Mouse (Mus musculus) midbrain, embryonic 14.5 days (tissue): ENCODE data around the gene Ywhaq. TPM values are rescaled to one million over a fixed set of nuclear protein-coding genes. Genes with fewer than 3 reads are reported as not detected.
"Not testable (repeated sequence)": the region's sequence is repeated elsewhere in the genome, so short reads cannot be mapped to it uniquely, and the experiment has no call there.

Experiments
- ATAC-seq: fragments of 200-750 bp; cut with Nextera tagmentation; 2 replicates; pipeline ENCODE4 v1.8.0; 2017; ENCODE audit warnings: moderate number of reproducible peaks, moderate library complexity; ENCODE audit not compliant: low FRiP score, low TSS enrichment
- DNase-seq: peaks from one replicate; pipeline ENCODE4 v3.0.0-alpha.2; 2015
- H3K27ac ChIP-seq: fragments of 300-500 bp; sonication (generic); replicated peaks from 2 replicates; pipeline ENCODE4 v1.5.1; 2014; ENCODE audit warnings: mild to moderate bottlenecking, low read depth, low read length, moderate library complexity
- H3K27me3 ChIP-seq: fragments of 300-500 bp; sonication (generic); 2 replicates; pipeline ENCODE4 v1.6.1; 2014; ENCODE audit warnings: low read length, control low read depth, mixed read lengths; ENCODE audit not compliant: control insufficient read depth, insufficient read depth
- H3K36me3 ChIP-seq: fragments of 300-500 bp; sonication (generic); 2 replicates; pipeline ENCODE4 v1.6.1; 2014; ENCODE audit warnings: low read length, control low read depth; ENCODE audit not compliant: control insufficient read depth, insufficient read depth
- H3K4me1 ChIP-seq: fragments of 300-500 bp; sonication (generic); 2 replicates; pipeline ENCODE4 v1.6.1; 2014; ENCODE audit warnings: mild to moderate bottlenecking, antibody characterized with exemption, low read length, control low read depth; ENCODE audit not compliant: control insufficient read depth, insufficient read depth
- H3K4me2 ChIP-seq: fragments of 300-500 bp; sonication (generic); 2 replicates; pipeline ENCODE4 v1.6.1; 2014; ENCODE audit warnings: mild to moderate bottlenecking, low read length, moderate library complexity
- H3K4me3 ChIP-seq: fragments of 300-500 bp; sonication (generic); replicated peaks from 2 replicates; pipeline ENCODE4 v1.5.1; 2014; ENCODE audit warnings: low read depth, low read length
- H3K9ac ChIP-seq: fragments of 300-500 bp; sonication (generic); replicated peaks from 2 replicates; pipeline ENCODE4 v1.6.1; 2014; ENCODE audit warnings: mild to moderate bottlenecking, low read length, moderate library complexity
- H3K9me3 ChIP-seq: fragments of 300-500 bp; sonication (generic); 2 replicates; pipeline ENCODE4 v1.6.1; 2016; ENCODE audit warnings: low read length, control low read depth, mixed read lengths; ENCODE audit not compliant: control insufficient read depth
- WGBS: fragments of 180-500 bp; shearing (Covaris S2); extraction: QIAGEN DNeasy Blood & Tissue Kit; methylation state at CpG from one replicate; pipeline ENCODE4 v1.1.7; 2014; 5-methylcytosine and 5-hydroxymethylcytosine counted together
- polyA plus RNA-seq: library from polyadenylated mRNA; unstranded; fragments of >200 nt; fragmentation: Nextera tagmentation; extraction: Ambion mirVana; gene quantifications from 2 replicates; pipeline ENCODE4 v1.2.1, GENCODE M21; 2014

Ywhaq gene
- polyA plus RNA-seq, 1 experiment from 2014 or later: 1,390 TPM

GRCm38 (mm10) chr12:21378765-21379346, 38.6 kb downstream of the Ywhaq start:
- not testable (repeated sequence) for DNase-seq, H3K9me3 ChIP-seq
- 86% methylated on average over 6 of the region's 6 CpGs for WGBS

GRCm38 (mm10) chr12:21375376-21376157, 41.9 kb downstream of the Ywhaq start:
- ATAC-seq: no peak

More at GRCm38 (mm10) chr12:21378765-21379346, 38.6 kb downstream of the Ywhaq start:
- H3K27me3 ChIP-seq, H3K27ac ChIP-seq, H3K4me2 ChIP-seq, H3K36me3 ChIP-seq, H3K4me3 ChIP-seq, H3K9ac ChIP-seq, H3K4me1 ChIP-seq, ATAC-seq: not testable (repeated sequence)

GRCm38 (mm10) chr12:21373820-21374475, 43.5 kb downstream of the Ywhaq start:
- peak overlapping the region; percentile 81 for H3K4me2 ChIP-seq
- no peaks in the 10 kb centered on the region for H3K9me3 ChIP-seq
- 5% methylated on average over 24 of the region's 24 CpGs for WGBS
- DNase-seq (no peak), ATAC-seq (no peak; the same call in 1 of the 2 replicates)
- no peaks in the 10 kb centered on the region for H3K36me3 ChIP-seq
- peak overlapping the region; percentile 72 for H3K9ac ChIP-seq
- peak overlapping the region; percentile 87 for H3K27ac ChIP-seq
- H3K27me3 ChIP-seq: no peaks in the 10 kb centered on the region
- H3K4me3 ChIP-seq: peak overlapping the region; percentile 56
- H3K4me1 ChIP-seq: peaks cover 7% of the 10 kb centered on the region; the same call in 1 of the 2 replicates

More at GRCm38 (mm10) chr12:21375376-21376157, 41.9 kb downstream of the Ywhaq start:
- H3K4me3 ChIP-seq: no peak overlapping the region
- no peak overlapping the region for H3K4me2 ChIP-seq
- H3K9me3 ChIP-seq: no peaks in the 10 kb centered on the region
- H3K27me3 ChIP-seq: no peaks in the 10 kb centered on the region
- H3K27ac ChIP-seq: no peak overlapping the region
- no peaks in the 10 kb centered on the region for H3K36me3 ChIP-seq
- H3K4me1 ChIP-seq: peaks cover 7% of the 10 kb centered on the region; the same call in 1 of the 2 replicates
- no peak overlapping the region for H3K9ac ChIP-seq
- no peak for DNase-seq
- 67% methylated on average over 3 of the region's 3 CpGs for WGBS

GRCm38 (mm10) chr12:21373100-21373819, 44.2 kb downstream of the Ywhaq start, which contains the start of gene Adam17:
Gene Adam17 (minus strand): TSS chr12:21373632.
- DNase-seq (peak; percentile 98), ATAC-seq (peak; percentile 98)
- Histone ChIP-seq H3K9me3 (no peaks in the 10 kb centered on the region), H3K36me3 (no peaks in the 10 kb centered on the region), H3K27ac (peak within 1 kb of the TSS; percentile 87), H3K4me2 (peak within 1 kb of the TSS; percentile 81), H3K27me3 (no peaks in the 10 kb centered on the region), H3K4me1 (peaks cover 7% of the 10 kb centered on the region; the same call in 1 of the 2 replicates), H3K9ac (peak within 1 kb of the TSS; percentile 72), H3K4me3 (peak within 1 kb of the TSS; percentile 56)
- WGBS: under 1% methylated on average over 55 of the region's 55 CpGs

GRCm38 (mm10) chr12:21370035-21370611, 47.3 kb downstream of the Ywhaq start:
- no peak for ATAC-seq
- H3K9ac ChIP-seq: no peak overlapping the region
- H3K9me3 ChIP-seq: no peaks in the 10 kb centered on the region
- no peak overlapping the region for H3K27ac ChIP-seq
- no peaks in the 10 kb centered on the region for H3K36me3 ChIP-seq
- H3K4me1 ChIP-seq: peaks cover 7% of the 10 kb centered on the region; the same call in 1 of the 2 replicates
- H3K4me2 ChIP-seq: no peak overlapping the region
- no peaks in the 10 kb centered on the region for H3K27me3 ChIP-seq
- no peak overlapping the region for H3K4me3 ChIP-seq
- no peak for DNase-seq
- 98% methylated on average over 1 of the region's 1 CpGs for WGBS

- 96% methylated on average over 5 of the region's 5 CpGs for WGBS
- Histone ChIP-seq H3K27ac (no peak overlapping the region), H3K27me3 (no peaks in the 10 kb centered on the region), H3K4me1 (peaks cover 7% of the 10 kb centered on the region; the same call in 1 of the 2 replicates), H3K4me2 (no peak overlapping the region), H3K36me3 (no peaks in the 10 kb centered on the region), H3K9ac (no peak overlapping the region), H3K4me3 (no peak overlapping the region), H3K9me3 (no peaks in the 10 kb centered on the region)
- no peak for DNase-seq
- no peak for ATAC-seq
Measured at GRCm38 (mm10) chr12:21369087-21369410, 48.4 kb downstream of the Ywhaq start.

GRCm38 (mm10) chr12:21368376-21369086, 48.9 kb downstream of the Ywhaq start:
- Histone ChIP-seq H3K4me1 (peaks cover 7% of the 10 kb centered on the region; the same call in 1 of the 2 replicates), H3K9ac (no peak overlapping the region), H3K27me3 (no peaks in the 10 kb centered on the region), H3K9me3 (no peaks in the 10 kb centered on the region), H3K4me3 (no peak overlapping the region), H3K36me3 (no peaks in the 10 kb centered on the region), H3K4me2 (no peak overlapping the region), H3K27ac (no peak overlapping the region)
- 97% methylated on average over 9 of the region's 9 CpGs for WGBS
- ATAC-seq: no peak
- no peak for DNase-seq
